Mouse (Mus musculus): ENCODE measurements around the gene Thsd4.
"Not testable (repeated sequence)": the region's sequence is repeated elsewhere in the genome, so short reads cannot be mapped to it uniquely, and the experiment has no call there.

The Thsd4 gene

DNA sequence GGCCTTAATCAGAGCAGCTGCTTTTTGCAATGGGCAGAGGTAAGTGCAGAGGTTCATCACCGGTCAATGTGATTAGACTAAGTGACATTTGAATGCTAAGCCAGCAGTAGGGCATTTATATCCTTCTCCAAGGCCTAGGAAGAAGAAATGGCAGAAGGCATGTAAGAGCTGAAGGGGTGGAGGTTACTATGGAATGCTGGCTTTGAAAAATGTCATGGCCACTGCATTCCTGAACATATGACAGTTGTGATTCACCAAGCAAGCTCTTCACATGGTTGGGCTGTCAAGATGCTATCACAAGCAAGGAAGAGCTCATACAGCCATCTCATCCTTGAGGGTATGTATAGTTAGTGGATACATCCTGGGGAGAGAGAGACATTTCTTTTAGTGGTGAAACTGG, 313.0 kb downstream of the Thsd4 start:
- DNase-seq (ENCODE audit: low spot score), result no peak

DNA sequence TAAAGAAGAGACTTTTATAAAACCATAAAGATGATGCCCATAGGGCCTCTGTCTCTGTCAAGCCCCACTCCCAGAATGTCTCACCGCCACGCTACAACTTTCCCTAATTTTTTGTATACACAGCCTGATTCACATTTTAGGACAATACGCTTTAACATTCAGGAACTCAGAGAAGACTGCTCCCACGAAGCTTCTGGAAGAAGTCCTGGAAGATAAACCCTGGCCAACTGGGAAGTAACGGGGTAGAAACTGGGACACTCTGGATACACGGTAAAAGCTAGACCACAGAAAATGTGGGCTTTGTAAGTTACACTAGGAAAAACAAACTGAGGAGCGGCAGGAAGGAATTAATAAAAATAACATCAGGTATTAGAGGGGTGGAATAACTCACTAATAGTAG, 318.7 kb downstream of the Thsd4 start:
- DNase-seq (ENCODE audit: low spot score), result no peak

DNA sequence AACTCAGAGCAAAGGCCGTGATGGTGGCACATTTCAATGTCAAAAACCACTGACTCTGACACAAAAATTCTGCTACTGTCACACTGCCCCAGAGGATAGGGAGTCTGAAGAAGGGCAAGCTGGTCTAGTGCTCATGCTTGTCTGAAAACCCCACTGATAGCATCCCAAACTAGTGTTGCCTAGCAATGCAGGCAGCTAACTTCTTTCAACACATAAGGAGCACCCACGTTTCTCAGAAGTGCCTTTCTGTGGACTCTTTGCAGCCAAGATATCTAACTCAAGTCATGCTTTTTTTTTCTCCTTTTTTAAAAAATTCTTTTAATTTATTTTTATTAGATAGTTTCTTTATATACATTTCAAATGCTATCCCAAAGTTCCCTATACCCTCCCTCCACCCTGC, 321.4 kb downstream of the Thsd4 start:
- no peak for DNase-seq (ENCODE audit: low spot score)

DNA sequence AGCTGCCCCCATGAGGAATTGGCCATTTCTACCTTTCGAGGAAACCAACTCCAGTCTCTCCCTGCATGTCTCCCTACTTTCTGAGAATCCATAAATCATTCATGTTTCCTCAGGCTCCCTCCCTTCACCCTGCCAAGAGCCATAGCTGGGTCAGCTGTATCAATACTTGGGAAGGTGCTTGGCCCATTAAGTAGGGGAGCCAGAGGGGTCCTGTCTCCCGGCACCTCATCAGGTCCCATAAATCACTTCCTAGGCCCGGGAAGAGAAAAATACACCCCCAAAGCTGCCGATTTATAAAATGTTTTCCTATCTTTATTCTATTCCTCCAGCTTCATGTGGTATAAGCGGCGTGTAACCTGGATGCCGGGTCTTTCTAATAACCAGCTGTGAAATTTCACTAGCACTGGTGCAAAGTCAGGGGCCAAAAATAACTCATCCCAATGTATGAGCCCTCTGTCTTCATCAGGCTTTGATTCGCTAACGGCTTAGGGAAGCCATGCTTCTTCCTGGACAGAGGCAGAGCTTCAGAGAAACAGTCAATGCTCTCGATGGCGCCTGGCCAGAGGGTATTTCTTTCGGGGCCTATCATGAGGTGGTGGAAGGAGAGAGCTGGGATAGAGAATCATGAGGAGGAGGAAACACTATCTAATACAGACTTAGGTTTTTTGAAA, 323.2 kb downstream of the Thsd4 start:
- no peak for DNase-seq (ENCODE audit: low spot score)

DNA sequence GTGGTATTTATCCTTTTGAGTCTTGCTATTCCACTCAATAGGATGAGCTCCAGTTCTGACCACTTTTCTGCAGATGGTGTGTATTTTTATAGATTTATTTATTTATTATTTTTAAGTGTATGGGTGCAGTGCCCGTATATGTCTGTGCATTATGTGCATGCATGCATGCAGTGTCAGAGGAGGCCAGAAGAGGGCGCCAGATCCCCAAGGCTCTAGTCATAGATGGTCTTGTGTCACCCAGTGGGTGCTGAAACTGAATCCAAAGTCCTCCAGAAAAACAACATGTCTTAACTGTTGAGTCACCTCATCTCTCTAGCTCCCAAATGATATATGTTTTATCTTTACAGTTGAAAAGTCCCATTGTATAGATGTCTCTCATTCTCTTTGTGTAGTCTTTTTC, 326.3 kb downstream of the Thsd4 start:
- no peak for DNase-seq (ENCODE audit: low spot score)

DNA sequence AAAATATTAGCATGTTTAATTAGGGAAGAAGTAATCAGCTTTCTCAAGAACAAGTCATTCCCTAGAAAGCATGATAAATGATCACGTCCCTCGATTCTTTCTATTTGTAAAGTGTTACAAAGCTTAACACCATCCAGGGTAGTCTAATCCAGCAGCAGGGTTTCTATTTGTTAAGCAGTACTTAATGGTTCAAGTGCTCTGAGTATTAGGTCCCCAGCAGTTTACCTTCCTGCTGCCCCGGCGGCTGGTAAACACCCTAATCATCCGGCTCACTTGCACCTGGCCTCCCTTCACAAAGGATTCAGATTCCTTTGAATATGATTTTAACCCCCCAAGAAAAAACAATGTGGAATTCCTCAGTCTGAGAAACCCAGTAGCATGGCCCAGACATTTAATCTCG, 326.9 kb downstream of the Thsd4 start:
- no peak for DNase-seq (ENCODE audit: low spot score)

DNA sequence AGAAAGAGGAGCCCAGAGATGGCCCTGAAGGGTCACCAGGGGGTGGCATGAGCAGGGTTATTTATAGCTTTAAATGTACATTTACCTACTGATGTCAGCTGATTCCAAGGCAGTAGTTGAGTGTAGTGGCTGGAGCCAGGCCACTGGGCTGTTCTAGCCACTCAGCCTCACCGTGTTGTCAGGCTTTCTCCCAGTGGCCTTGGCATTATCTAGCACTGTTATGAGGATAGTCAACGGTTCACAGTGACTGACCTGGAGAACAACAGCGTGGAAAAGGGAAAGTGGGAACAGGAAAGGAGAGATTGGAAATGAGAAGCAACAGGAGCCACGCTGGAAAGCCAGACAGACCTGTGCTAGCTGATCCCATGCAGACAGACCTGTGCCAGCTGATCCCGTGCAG, 329.5 kb downstream of the Thsd4 start:
- DNase-seq (ENCODE audit: low spot score), result no peak

DNA sequence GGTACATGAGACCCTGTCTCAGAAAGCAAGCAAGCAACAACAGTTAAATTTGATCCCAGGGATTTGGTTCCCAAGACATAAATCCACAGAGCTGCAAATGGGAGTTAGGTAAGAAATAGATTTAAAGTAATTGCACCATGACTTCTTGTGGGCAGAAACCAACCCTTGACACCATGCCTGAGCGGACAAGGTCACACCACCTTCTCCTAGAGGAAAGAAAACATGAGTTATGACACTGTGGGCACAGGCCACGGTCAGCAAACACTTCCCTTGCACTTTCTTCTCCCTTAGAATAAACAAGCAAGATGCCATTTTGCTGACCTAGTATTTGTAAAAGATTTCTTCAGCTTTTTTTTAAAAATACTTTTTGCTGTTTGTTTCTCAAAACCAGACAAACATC, 334.4 kb downstream of the Thsd4 start:
- DNase-seq (ENCODE audit: low spot score), result no peak

DNA sequence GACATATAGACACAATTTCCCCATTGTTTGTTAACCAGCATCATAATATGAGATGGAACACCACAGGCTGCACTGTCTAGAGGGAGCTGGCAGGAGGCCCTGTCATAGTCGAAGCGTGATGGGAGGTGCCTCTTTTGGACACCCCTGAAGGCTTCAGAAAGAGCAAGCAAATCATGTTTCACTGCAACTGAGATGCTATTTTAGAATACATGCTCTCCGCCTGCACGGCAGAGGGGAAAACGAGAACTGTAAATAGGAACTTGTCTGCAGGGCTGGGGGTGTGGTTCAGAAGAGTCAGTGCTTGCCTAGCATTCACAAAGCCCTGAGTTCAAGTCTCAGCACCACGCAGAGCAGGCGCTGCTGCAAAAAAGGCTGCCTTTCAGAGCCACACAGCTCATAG, 334.9 kb downstream of the Thsd4 start:
- no peak for DNase-seq (ENCODE audit: low spot score)

DNA sequence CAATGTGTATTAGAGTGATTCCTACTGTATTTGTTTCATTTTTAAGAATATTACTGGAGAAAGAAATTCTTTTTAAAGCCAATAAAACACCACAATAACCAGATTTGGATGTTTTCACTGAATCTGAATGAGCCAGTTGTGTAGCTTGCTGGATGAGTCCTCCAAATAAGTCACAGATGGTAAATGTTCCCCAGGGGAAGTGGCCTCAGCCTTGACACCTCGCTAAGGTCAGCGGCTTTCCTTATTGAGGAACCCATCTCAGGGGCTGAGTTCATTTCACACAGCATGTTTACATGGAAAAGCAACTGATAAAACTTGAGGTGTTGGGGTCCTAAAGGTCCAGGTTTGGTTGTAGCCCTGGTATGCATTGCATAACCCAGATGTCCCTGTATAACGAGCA, 337.8 kb downstream of the Thsd4 start:
- DNase-seq (ENCODE audit: low spot score), result peak; percentile 16

DNA sequence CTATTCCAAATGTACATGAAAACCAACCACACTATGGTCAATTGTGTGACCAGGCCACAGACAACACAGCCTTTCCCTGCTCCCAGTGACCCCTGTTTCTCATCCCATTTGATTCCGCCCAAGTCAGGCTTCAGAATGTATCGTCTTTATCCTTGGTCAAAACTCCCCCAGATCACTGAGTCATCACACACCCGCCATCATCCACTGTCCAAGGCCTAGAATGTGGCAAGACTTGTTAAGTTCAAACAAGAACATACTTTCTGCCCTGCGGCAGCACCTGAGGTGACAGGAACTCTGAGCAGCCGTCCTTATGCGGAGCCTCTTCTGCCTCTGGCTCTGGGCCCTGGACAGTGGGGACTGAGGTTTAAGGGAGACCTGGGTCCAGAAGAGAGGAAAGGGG, 339.5 kb downstream of the Thsd4 start:
- no peak for DNase-seq (ENCODE audit: low spot score)

DNA sequence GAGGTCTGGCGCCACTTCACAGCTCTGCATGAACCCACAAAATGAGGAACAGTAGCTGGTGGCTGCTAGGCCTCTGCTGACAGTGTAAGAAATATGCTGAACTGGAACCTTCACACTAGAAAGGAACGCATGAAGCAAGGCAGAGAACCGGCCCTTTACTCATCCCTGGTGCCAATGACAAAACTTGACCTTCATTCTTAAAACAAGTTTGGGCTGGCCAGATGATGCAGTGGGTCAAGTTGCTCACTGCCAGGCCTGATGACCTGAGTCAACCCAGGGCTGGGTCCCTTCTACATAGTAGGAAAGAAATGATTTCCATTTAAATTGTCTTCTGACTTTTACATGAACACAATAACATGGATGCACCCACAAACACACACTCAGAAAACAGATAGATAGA, 340.9 kb downstream of the Thsd4 start:
- no peak for DNase-seq (ENCODE audit: low spot score)

DNA sequence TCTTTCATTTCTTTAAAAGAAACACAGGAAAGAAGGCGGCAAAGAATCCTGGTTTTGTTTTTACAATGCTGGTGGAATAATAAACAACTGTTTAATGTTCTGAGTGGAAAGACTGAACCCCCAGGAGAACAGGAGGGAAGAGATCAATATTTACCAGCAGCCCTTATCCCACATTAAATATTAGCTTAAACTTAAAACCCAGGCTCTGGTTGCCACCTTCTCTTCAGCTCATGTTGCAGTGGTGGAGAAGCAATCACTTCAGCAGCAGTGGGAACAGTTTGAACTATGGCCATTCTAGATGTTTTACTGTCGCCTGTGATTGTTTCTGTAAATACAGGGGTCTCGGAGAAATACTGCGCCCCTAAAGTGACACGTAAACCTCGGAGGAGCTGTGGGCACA, 341.7 kb downstream of the Thsd4 start:
- DNase-seq (ENCODE audit: low spot score), result no peak

DNA sequence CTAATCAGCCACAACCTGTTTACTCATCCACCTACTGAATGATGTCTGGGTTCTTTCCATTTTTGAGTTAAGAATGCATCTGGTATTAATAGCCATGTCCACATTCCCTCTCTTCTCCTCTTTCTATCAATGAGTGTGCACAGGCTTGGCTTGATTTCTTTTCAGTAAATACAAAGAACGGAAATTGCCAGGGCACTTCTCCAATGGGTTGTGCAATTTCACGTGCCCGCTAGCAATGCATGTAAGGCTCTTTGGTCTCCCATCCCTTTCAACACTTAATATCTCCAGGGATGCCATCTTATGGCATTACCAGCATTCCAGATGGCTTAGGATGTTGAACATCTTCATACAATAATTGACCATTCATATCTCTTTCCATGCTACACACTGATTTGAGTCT, 345.5 kb downstream of the Thsd4 start:
- DNase-seq (ENCODE audit: low spot score), result no peak

DNA sequence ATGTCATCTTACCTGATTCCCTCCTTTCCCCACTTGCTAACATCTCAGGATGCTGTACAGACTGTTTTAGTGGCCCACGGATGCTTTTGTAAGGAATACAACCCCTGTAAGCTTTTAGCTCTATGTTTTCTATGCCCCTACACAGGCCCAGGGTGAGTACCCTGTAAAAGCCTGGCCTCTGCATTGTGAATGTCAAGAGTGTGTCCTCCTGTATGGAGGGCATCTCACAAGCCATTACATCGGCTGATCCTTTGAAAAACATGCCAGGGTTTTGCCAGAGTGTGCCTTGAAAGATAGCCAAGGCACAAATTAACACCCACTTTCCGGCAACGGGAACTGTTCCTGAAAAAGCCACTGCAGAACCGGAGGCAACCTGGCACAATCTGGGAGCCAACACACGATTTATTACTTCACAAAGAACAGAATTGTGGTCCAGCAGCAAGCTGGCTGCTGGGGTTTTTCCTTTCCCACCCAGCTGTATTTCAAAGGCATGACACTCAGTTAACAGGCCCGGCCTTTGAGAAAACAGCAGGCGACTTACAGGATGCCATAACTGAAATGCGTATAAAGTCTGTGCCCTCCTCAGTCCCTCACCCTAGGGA, 349.3 kb downstream of the Thsd4 start:
- DNase-seq (ENCODE audit: low spot score), result not testable (repeated sequence)

DNA sequence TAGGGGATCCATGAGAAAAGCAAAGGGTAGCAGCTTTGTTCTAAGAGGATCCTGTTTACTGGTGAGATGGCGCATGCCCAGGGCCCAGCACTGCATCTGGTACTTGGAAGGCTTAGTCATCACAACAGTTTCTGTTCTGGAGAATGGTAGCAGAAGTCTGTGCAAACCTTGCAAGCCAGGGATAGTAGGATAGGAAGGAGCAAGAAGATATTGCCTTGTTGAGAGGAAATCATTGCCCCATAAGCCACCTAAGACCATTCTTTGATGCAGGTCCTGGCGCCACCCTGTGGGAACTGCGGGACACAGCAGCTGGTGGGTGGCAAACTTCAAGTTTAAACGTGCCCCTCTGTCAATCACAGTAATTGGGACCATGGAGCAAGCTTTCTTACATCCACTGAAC, 354.9 kb downstream of the Thsd4 start:
- peak; percentile 42 for DNase-seq (ENCODE audit: low spot score)

DNA sequence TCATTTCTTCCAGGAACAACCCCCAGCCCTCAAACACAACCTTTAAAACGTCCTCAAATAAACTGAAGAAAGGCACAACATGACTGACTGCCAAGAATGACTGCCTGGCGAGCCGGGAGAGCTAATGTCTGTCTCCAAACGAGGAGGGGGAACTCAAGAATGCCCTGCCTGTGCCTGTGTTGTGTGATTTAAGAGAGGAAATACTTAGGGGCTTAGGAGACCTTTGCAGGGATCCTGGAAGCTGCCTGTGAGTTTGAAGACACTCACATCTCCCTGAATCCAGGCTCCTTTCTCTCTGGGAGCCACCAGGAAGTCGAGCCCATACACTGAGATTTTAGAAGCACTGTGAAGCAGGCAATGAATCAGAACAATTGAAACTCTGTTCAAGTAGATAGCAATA, 361.0 kb downstream of the Thsd4 start:
- DNase-seq (ENCODE audit: low spot score), result no peak

DNA sequence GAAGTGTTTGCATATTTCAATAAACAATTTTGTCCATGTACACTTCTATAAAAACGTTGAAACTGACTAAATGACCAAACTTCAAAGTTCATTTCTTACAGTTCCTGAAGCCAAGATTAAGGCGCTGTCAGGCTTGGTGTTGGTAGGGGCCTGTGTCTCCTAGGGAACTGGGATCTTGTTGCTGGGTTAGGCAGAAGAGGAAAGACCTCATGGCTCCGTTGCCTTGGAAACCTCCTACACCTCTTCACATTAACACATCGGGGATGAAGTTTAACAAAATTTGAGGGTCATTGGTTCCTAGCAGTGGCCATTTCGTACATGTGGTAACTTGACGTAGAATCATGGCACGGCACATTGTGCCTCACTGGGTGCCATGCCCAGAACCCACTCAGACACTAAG, 361.7 kb downstream of the Thsd4 start:
- no peak for DNase-seq (ENCODE audit: low spot score)

DNA sequence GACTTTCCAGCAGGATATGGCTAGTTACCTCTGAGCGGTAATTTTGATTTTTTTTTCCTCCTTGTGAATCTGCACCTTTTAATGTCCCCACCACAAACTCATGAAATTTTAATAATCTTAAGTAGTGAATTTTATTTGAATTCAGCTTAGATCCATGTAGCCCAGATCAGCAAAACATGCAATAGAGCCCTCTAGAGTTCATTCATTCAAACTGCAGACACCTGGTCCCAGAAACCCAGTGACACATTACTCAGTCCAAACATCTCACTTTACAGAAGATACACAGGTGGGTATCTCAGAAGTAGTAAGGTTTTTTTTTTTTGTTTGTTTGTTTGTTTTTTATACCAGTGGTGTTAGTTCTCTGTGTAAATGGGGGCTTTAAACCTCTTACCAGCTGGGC, 368.9 kb downstream of the Thsd4 start:
- DNase-seq (ENCODE audit: low spot score), result no peak

DNA sequence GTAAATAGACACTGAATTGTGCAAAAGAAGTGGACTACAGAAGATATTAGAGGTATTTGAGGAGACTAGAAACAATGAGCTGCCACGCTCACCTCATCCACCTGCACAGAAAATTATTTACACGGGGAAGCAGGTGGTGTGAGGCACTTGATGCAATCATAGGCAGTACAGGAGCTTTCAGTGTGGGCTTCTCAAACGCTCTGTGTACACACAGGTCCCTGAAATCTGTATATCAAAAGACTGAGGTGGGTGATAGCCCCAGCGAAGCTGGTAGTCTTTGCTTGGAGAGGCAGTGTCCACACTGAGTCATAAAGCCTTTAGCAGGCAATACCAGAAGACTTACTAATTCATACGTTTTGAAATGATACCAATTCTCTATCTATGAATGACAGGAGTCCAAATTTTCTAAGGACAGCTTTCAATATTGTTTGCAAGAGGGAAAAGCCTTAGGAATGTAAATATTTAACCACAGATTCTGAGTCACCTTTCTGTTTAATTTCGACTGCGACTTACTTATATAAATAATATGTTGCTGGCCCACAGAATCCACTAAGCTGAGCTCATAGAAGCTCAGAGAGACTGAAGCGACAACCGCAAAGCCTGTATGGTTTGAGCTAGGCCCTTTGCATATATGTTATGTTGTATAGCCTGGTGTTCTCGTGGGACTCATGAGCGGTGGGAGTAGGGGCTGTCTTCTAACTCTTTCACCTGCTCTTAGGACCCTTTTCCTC, 369.8 kb downstream of the Thsd4 start:
- DNase-seq (ENCODE audit: low spot score), result no peak

DNA sequence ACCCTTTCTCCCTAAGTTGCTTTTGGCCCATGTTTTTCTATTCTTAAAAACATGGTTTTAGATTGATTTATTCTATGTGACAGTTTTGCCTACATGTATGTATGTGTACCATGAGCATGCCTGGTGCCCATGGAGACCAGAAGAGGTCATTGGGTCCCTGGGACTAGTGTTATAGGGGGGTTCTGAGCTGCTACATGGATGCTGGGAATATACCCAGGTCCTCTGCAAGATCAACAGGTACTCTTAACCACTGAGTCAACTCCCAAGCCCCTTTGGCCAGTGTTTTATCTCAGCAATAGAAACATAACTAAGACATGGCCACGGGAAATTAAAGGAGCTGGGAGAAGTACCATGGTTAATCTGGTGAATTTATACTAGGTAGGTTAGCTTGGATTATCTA, 371.3 kb downstream of the Thsd4 start:
- DNase-seq (ENCODE audit: low spot score), result no peak

DNA sequence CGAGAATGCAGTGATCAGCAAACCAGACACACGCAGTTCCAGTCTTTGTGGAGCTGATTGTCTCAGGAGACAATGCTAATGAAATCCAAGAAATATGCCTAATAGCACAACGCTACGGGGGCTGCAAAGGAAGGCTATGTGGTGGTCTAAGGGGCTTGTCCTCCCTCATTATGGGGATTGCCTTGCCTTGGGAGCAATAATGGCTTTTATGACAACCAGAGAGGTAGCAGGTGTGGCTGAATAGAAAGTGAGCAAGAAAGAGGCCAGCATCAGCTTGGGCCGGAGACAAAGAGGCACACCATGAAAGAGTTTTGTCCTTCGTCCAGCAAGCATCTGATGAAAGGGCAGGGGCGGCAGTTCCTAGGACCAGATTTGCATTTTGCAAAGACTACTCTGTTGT, 372.9 kb downstream of the Thsd4 start:
- DNase-seq (ENCODE audit: low spot score), result peak; percentile 32

DNA sequence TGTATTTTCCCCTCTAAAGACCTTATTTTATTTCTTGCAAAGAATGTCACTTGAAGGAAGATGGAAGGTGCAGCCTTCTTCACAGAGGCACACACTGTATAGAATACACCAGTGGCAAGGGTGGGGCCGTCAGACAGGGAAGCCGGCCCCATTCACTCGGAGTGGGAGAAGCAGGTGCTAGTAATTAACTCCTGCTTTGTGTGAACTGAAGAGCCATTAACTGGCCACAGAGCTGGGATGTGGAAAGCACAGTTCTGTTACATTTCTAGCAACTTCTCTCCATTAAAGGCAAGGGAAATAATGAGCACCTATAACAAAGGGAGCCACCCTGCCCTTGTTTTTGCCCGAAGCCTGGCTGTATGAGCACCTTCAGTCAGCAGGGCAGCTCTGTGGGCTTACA, 374.4 kb downstream of the Thsd4 start:
- no peak for DNase-seq (ENCODE audit: low spot score)

DNA sequence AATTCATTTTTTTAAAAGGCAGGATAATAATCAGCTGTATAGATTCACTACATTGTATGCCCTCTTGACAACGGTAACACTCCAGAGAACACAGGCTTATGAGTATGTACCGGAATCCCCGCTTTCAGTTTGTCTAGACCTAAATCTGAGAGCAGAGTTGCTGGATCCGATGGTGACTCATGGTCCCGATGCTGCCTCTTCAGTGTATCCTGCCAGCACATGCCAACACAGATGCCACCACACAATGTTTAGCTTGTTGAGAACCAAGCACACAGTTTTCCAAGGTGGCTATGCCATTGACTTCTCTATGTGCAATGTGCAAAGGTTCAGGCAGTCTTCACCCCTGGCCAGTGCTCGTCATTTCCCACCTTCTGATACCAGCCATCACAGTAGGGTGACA, 378.0 kb downstream of the Thsd4 start:
- DNase-seq (ENCODE audit: low spot score), result no peak

Data from retina, embryonic 14.5 days (tissue).